In the genomic region with DNA sequence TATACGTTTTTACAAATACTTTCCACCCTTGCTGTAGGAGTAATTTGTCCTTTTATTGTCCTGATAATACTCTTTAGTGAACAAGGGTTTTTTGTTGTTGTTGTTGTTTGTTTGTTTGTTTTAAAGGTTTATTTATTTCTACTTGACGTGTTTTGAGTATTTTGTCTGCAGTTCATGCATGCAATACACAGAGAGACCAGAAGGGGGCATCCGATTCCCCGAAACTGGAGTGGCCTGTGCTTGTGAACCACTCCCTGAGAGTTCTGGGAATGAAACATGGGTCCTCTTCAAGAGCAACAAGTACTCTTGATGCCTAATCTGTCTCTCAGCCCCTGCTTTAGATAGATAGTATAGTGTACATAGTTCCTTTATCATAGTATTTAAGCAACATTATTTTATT, we compare ENCODE assay signal across 8 mouse cellular contexts. TPM values are rescaled to one million over a fixed set of nuclear protein-coding genes. Genes with fewer than 3 reads are reported as not detected.
A peak's percentile ranks its signal among the peaks of the same experiment; 100 is the strongest.
DNase-seq lines count a peak whose midpoint lies in the region; ATAC-seq and TF ChIP-seq lines count a peak whose summit lies in the region.

No protein-coding gene starts in this region.

- H3K27ac ChIP-seq in bone marrow, adult 2 months (ENCODE audit: control insufficient read depth, insufficient read depth, low read depth, low read length, poor library complexity): no peak overlapping the region
- no peak overlapping the region for H3K27ac ChIP-seq in hindbrain, embryonic 16.5 days (ENCODE audit: low read depth, low read length)
- no peak overlapping the region for H3K27ac ChIP-seq in liver, embryonic 15.5 days (replicated peaks)
- H3K27ac ChIP-seq in neural tube, embryonic 12.5 days: no peak overlapping the region

- peak; percentile 23 for DNase-seq in right cerebral cortex, postnatal 14 days
- DNase-seq in right cerebral cortex, adult 18-20 months: no peak
- no peak for DNase-seq in urinary bladder, postnatal 4 days (ENCODE audit: low spot score in 2 of 2)

- H3K4me1 ChIP-seq in bone marrow, adult 2 months (ENCODE audit: control insufficient read depth, insufficient read depth, low read length): no peaks in the 10 kb centered on the region
- no peaks in the 10 kb centered on the region for H3K4me1 ChIP-seq in hindbrain, embryonic 16.5 days (ENCODE audit: control insufficient read depth, insufficient read depth, low read depth, low read length)
- peaks cover 16% of the 10 kb centered on the region for H3K4me1 ChIP-seq in liver, embryonic 15.5 days (replicated peaks)
- H3K4me1 ChIP-seq in neural tube, embryonic 12.5 days: no peaks in the 10 kb centered on the region

- no peak overlapping the region for H3K4me3 ChIP-seq in bone marrow, adult 2 months (replicated peaks; ENCODE audit: control insufficient read depth, low read depth, low read length)
- H3K4me3 ChIP-seq in hindbrain, embryonic 16.5 days (ENCODE audit: low read length): no peak overlapping the region; the same call in 1 of the 2 replicates
- H3K4me3 ChIP-seq in liver, embryonic 15.5 days (replicated peaks): peak overlapping the region; percentile 80
- no peak overlapping the region for H3K4me3 ChIP-seq in neural tube, embryonic 12.5 days

- H3K36me3 ChIP-seq in hindbrain, embryonic 16.5 days (ENCODE audit: control insufficient read depth, insufficient read depth, low read length): peaks cover 8% of the 10 kb centered on the region; the same call in 1 of the 2 replicates
- H3K36me3 ChIP-seq in liver, embryonic 15.5 days (replicated peaks): 0 out of 2 replicates have a peak, but pooled peaks cover under 1% of the 10 kb centered on the region
- H3K36me3 ChIP-seq in neural tube, embryonic 12.5 days: peaks cover 7% of the 10 kb centered on the region; the same call in 1 of the 2 replicates

- TF ChIP-seq POLR2A in bone marrow, adult 2 months (IDR thresholded peaks at IDR 0.05; ENCODE audit: borderline replicate concordance, control insufficient read depth, low read depth, low read length): no peak

- peak overlapping the region; percentile 71 for H3K4me2 ChIP-seq in hindbrain, embryonic 16.5 days (ENCODE audit: low read length)
- H3K4me2 ChIP-seq in liver, embryonic 15.5 days: peak overlapping the region; percentile 90
- 0 out of 2 replicates have a peak overlapping the region, but pooled peaks have one; percentile 66 for H3K4me2 ChIP-seq in neural tube, embryonic 12.5 days (replicated peaks)

- peak; percentile 57; the same call in 1 of the 2 replicates for TF ChIP-seq CTCF in bone marrow, adult 2 months (IDR thresholded peaks at IDR 0.05; ENCODE audit: control insufficient read depth, insufficient read depth, low read length)

- ATAC-seq in erythroid progenitor cell, adult 5-6 weeks (replicated peaks; ENCODE audit: low FRiP score, poor library complexity, severe bottlenecking): peak; percentile 72
- ATAC-seq in hindbrain, embryonic 16.5 days: no peak
- no peak for ATAC-seq in liver, embryonic 15.5 days (ENCODE audit: insufficient read depth)
- no peak for ATAC-seq in neural tube, embryonic 12.5 days (ENCODE audit: low FRiP score, low read depth)

- no peaks in the 10 kb centered on the region for H3K27me3 ChIP-seq in hindbrain, embryonic 16.5 days (replicated peaks; ENCODE audit: control insufficient read depth, insufficient read depth, low read length)
- no peaks in the 10 kb centered on the region for H3K27me3 ChIP-seq in liver, embryonic 15.5 days
- no peaks in the 10 kb centered on the region for H3K27me3 ChIP-seq in neural tube, embryonic 12.5 days (replicated peaks)

- no peaks in the 10 kb centered on the region for H3K9me3 ChIP-seq in hindbrain, embryonic 16.5 days (ENCODE audit: control insufficient read depth, low read length)
- no peaks in the 10 kb centered on the region for H3K9me3 ChIP-seq in liver, embryonic 15.5 days (replicated peaks)
- no peaks in the 10 kb centered on the region for H3K9me3 ChIP-seq in neural tube, embryonic 12.5 days

- H3K9ac ChIP-seq in hindbrain, embryonic 16.5 days (ENCODE audit: low read depth, low read length): no peak overlapping the region
- H3K9ac ChIP-seq in liver, embryonic 15.5 days: no peak overlapping the region
- H3K9ac ChIP-seq in neural tube, embryonic 12.5 days: no peak overlapping the region

- 14% methylated on average over 4 of the region's 4 CpGs for whole genome bisulfite sequencing in bone marrow, adult 2 months
- WGBS in hindbrain, embryonic 16.5 days: 22% methylated on average over 4 of the region's 4 CpGs
- WGBS in liver, embryonic 15.5 days (ENCODE audit: insufficient replicate concordance): 6% methylated on average over 4 of the region's 4 CpGs
- 26% methylated on average over 4 of the region's 4 CpGs for WGBS in neural tube, embryonic 12.5 days

RNA-seq across cellular contexts. Expression of a gene that starts 0.8 kb away (rescaled TPM):
- 1.2 and 3.2 TPM in 2 replicates for polyA plus RNA-seq in bone marrow, adult 2 months (2011; ENCODE audit: insufficient read depth, insufficient read length, low replicate concordance, missing spikeins)
- 4.0 and 4.2 TPM in 2 replicates for total RNA-seq in erythroid progenitor cell, adult 5-6 weeks (2015; ENCODE audit: low replicate concordance)
- total RNA-seq in erythroid progenitor cell, adult 5-6 weeks (2017; ENCODE audit: low replicate concordance): 0.98 and 2.6 TPM in 2 replicates
- polyA plus RNA-seq in hindbrain, embryonic 16.5 days (2015; fragmentation: Nextera tagmentation; extraction: Ambion mirVana): 20.7 and 23.3 TPM in 2 replicates
- 1.5 and 1.8 TPM in 2 replicates for polyA plus RNA-seq in liver, embryonic 15.5 days (2015; fragmentation: Nextera tagmentation; extraction: Ambion mirVana)
- polyA plus RNA-seq in neural tube, embryonic 12.5 days (2016; fragmentation: Nextera tagmentation; extraction: Ambion mirVana): 13.3 and 13.5 TPM in 2 replicates

RNA-seq across cellular contexts. Expression of a gene that starts 29.0 kb away (rescaled TPM):
- polyA plus RNA-seq in bone marrow, adult 2 months (2011; ENCODE audit: insufficient read depth, insufficient read length, low replicate concordance, missing spikeins): 2.6 and 11.8 TPM in 2 replicates
- total RNA-seq in erythroid progenitor cell, adult 5-6 weeks (2015; ENCODE audit: low replicate concordance): 2.5 and 5.4 TPM in 2 replicates
- total RNA-seq in erythroid progenitor cell, adult 5-6 weeks (2017; ENCODE audit: low replicate concordance): 4.1 and 4.2 TPM in 2 replicates
- polyA plus RNA-seq in hindbrain, embryonic 16.5 days (2015; fragmentation: Nextera tagmentation; extraction: Ambion mirVana): 3.5 and 4.0 TPM in 2 replicates
- polyA plus RNA-seq in liver, embryonic 15.5 days (2015; fragmentation: Nextera tagmentation; extraction: Ambion mirVana): 8.2 and 12.5 TPM in 2 replicates
- 13.8 and 14.1 TPM in 2 replicates for polyA plus RNA-seq in neural tube, embryonic 12.5 days (2016; fragmentation: Nextera tagmentation; extraction: Ambion mirVana)

RNA-seq across cellular contexts. Expression of a gene that starts 46.7 kb away (rescaled TPM):
- polyA plus RNA-seq in bone marrow, adult 2 months (2011; ENCODE audit: insufficient read depth, insufficient read length, low replicate concordance, missing spikeins): 1.6 and 3.9 TPM in 2 replicates
- total RNA-seq in erythroid progenitor cell, adult 5-6 weeks (2015; ENCODE audit: low replicate concordance): 0.36 TPM in 1 of 2 replicates, not detected in the other
- 0.39 TPM in 1 of 2 replicates, not detected in the other for total RNA-seq in erythroid progenitor cell, adult 5-6 weeks (2017; ENCODE audit: low replicate concordance)
- polyA plus RNA-seq in hindbrain, embryonic 16.5 days (2015; fragmentation: Nextera tagmentation; extraction: Ambion mirVana): 5.1 and 5.4 TPM in 2 replicates
- 0.35 and 0.39 TPM in 2 replicates for polyA plus RNA-seq in liver, embryonic 15.5 days (2015; fragmentation: Nextera tagmentation; extraction: Ambion mirVana)
- 6.1 and 6.5 TPM in 2 replicates for polyA plus RNA-seq in neural tube, embryonic 12.5 days (2016; fragmentation: Nextera tagmentation; extraction: Ambion mirVana)

RNA-seq across cellular contexts. Expression of a gene that starts 48.4 kb away (rescaled TPM):
- polyA plus RNA-seq in bone marrow, adult 2 months (2011; ENCODE audit: insufficient read depth, insufficient read length, low replicate concordance, missing spikeins): 0.97 and 3.4 TPM in 2 replicates
- total RNA-seq in erythroid progenitor cell, adult 5-6 weeks (2015; ENCODE audit: low replicate concordance): 2.9 TPM in 1 of 2 replicates, not detected in the other
- 0.83 and 2.1 TPM in 2 replicates for total RNA-seq in erythroid progenitor cell, adult 5-6 weeks (2017; ENCODE audit: low replicate concordance)
- polyA plus RNA-seq in hindbrain, embryonic 16.5 days (2015; fragmentation: Nextera tagmentation; extraction: Ambion mirVana): 12.9 and 14.2 TPM in 2 replicates
- 1.4 and 1.7 TPM in 2 replicates for polyA plus RNA-seq in liver, embryonic 15.5 days (2015; fragmentation: Nextera tagmentation; extraction: Ambion mirVana)
- polyA plus RNA-seq in neural tube, embryonic 12.5 days (2016; fragmentation: Nextera tagmentation; extraction: Ambion mirVana): 14.8 and 16.8 TPM in 2 replicates
